Mouse (Mus musculus) lung, embryonic 14.5 days (tissue): ENCODE results near the gene Sec11a. TPM values are rescaled to one million over a fixed set of nuclear protein-coding genes. Genes with fewer than 3 reads are reported as not detected.

ENCODE experiments used
- ATAC-seq: fragments of 200-750 bp; cut with Nextera tagmentation; 2 replicates; pipeline ENCODE4 v1.8.0; 2017; ENCODE audit warnings: mild to moderate bottlenecking, moderate TSS enrichment, moderate library complexity; ENCODE audit not compliant: insufficient read depth
- DNase-seq: peaks from one replicate; pipeline ENCODE4 v3.0.0-alpha.2; 2015
- H3K27ac ChIP-seq: fragments of 300-500 bp; sonication (generic); 2 replicates; pipeline ENCODE4 v1.5.1; 2014; ENCODE audit warnings: low read depth, mild to moderate bottlenecking, moderate library complexity
- H3K27me3 ChIP-seq: fragments of 300-500 bp; sonication (generic); 2 replicates; pipeline ENCODE4 v1.6.1; 2014; ENCODE audit warnings: low read length, control low read depth; ENCODE audit not compliant: insufficient read depth
- H3K36me3 ChIP-seq: fragments of 300-500 bp; sonication (generic); 2 replicates; pipeline ENCODE4 v1.6.1; 2014; ENCODE audit warnings: control low read depth; ENCODE audit not compliant: insufficient read depth
- H3K4me1 ChIP-seq: fragments of 300-500 bp; sonication (generic); 2 replicates; pipeline ENCODE4 v1.6.1; 2014; ENCODE audit warnings: antibody characterized with exemption, control low read depth; ENCODE audit not compliant: insufficient read depth
- H3K4me2 ChIP-seq: fragments of 300-500 bp; sonication (generic); 2 replicates; pipeline ENCODE4 v1.6.1; 2014; ENCODE audit warnings: mild to moderate bottlenecking
- H3K4me3 ChIP-seq: fragments of 300-500 bp; sonication (generic); 2 replicates; pipeline ENCODE4 v1.5.1; 2014; ENCODE audit warnings: low read depth, low read length
- H3K9ac ChIP-seq: fragments of 300-500 bp; sonication (generic); 2 replicates; pipeline ENCODE4 v1.6.1; 2014
- H3K9me3 ChIP-seq: fragments of 300-500 bp; sonication (generic); 2 replicates; pipeline ENCODE4 v1.6.1; 2016; ENCODE audit warnings: low read depth, low read length, control low read depth
- CTCF ChIP-seq: IDR thresholded peaks from 2 replicates; pipeline ENCODE4 v1.5.1; 2016; ENCODE audit warnings: antibody characterized with exemption, low read depth
- WGBS: fragments of 180-500 bp; shearing (Covaris S2); extraction: QIAGEN DNeasy Blood & Tissue Kit; methylation state at CpG from one replicate; pipeline ENCODE4 v1.1.7; 2014; 5-methylcytosine and 5-hydroxymethylcytosine counted together
- polyA plus RNA-seq: library from polyadenylated mRNA; unstranded; fragments of >200 nt; fragmentation: Nextera tagmentation; extraction: Ambion mirVana; gene quantifications from 2 replicates; pipeline ENCODE4 v1.2.1, GENCODE M21; 2014

Gene Sec11a
- polyA plus RNA-seq, 1 experiment from 2014 or later, result 191 TPM

- ATAC-seq, result no peak
- 86% methylated on average over 5 of the region's 5 CpGs for WGBS
- Histone ChIP-seq H3K4me1 (no peaks in the 10 kb centered on the region), H3K4me3 (no peak overlapping the region), H3K27me3 (no peaks in the 10 kb centered on the region), H3K36me3 (no peaks in the 10 kb centered on the region), H3K27ac (no peak overlapping the region), H3K4me2 (no peak overlapping the region), H3K9me3 (no peaks in the 10 kb centered on the region), H3K9ac (no peak overlapping the region)
- DNase-seq, result no peak
- TF ChIP-seq CTCF, result no peak
These were observed 24.5 kb upstream of the Sec11a start for GRCm38 (mm10) chr7:80972082-80972481.

- no peak overlapping the region for H3K4me2 ChIP-seq
- no peak overlapping the region for H3K9ac ChIP-seq
- TF ChIP-seq CTCF, result no peak
- H3K4me3 ChIP-seq, result no peak overlapping the region
- H3K9me3 ChIP-seq, result no peaks in the 10 kb centered on the region
- no peaks in the 10 kb centered on the region for H3K27me3 ChIP-seq
- DNase-seq, result no peak
- WGBS, result 64% methylated on average over 2 of the region's 2 CpGs
- ATAC-seq, result no peak
- no peaks in the 10 kb centered on the region for H3K4me1 ChIP-seq
- H3K36me3 ChIP-seq, result no peaks in the 10 kb centered on the region
- H3K27ac ChIP-seq, result no peak overlapping the region
These were observed 23.8 kb upstream of the Sec11a start for GRCm38 (mm10) chr7:80971419-80971818.

- Histone ChIP-seq H3K27me3 (no peaks in the 10 kb centered on the region), H3K4me1 (no peaks in the 10 kb centered on the region), H3K36me3 (no peaks in the 10 kb centered on the region), H3K9ac (no peak overlapping the region), H3K4me2 (no peak overlapping the region), H3K4me3 (no peak overlapping the region), H3K9me3 (no peaks in the 10 kb centered on the region), H3K27ac (no peak overlapping the region)
- TF ChIP-seq CTCF, result no peak
- DNase-seq, result no peak
- WGBS, result 58% methylated on average over 3 of the region's 3 CpGs
- ATAC-seq, result no peak
These were observed 23.3 kb upstream of the Sec11a start for GRCm38 (mm10) chr7:80970913-80971312.

- Histone ChIP-seq H3K9me3 (no peaks in the 10 kb centered on the region), H3K27me3 (no peaks in the 10 kb centered on the region), H3K4me2 (no peak overlapping the region), H3K9ac (no peak overlapping the region), H3K27ac (no peak overlapping the region), H3K36me3 (no peaks in the 10 kb centered on the region), H3K4me1 (no peaks in the 10 kb centered on the region), H3K4me3 (no peak overlapping the region)
- WGBS, result 69% methylated on average over 6 of the region's 6 CpGs
- no peak for TF ChIP-seq CTCF
- DNase-seq (no peak), ATAC-seq (no peak)
These were observed 15.2 kb upstream of the Sec11a start for GRCm38 (mm10) chr7:80962799-80963198.

GRCm38 (mm10) chr7:80959003-80959402 lies 11.4 kb upstream of the Sec11a start:
- no peak overlapping the region for H3K4me3 ChIP-seq
- WGBS, result 78% methylated on average over 3 of the region's 3 CpGs
- no peaks in the 10 kb centered on the region for H3K4me1 ChIP-seq
- ATAC-seq (no peak), DNase-seq (no peak)
- no peaks in the 10 kb centered on the region for H3K9me3 ChIP-seq
- H3K4me2 ChIP-seq, result no peak overlapping the region
- no peak for TF ChIP-seq CTCF
- no peaks in the 10 kb centered on the region for H3K27me3 ChIP-seq
- H3K9ac ChIP-seq, result no peak overlapping the region
- no peak overlapping the region for H3K27ac ChIP-seq
- H3K36me3 ChIP-seq, result no peaks in the 10 kb centered on the region

GRCm38 (mm10) chr7:80956891-80957290 lies 9.3 kb upstream of the Sec11a start:
- no peak for TF ChIP-seq CTCF

GRCm38 (mm10) chr7:80954251-80954650 lies 6.7 kb upstream of the Sec11a start:
- H3K4me2 ChIP-seq, result no peak overlapping the region
- H3K27me3 ChIP-seq, result no peaks in the 10 kb centered on the region
- no peaks in the 10 kb centered on the region for H3K9me3 ChIP-seq
- WGBS, result 73% methylated on average over 2 of the region's 2 CpGs
- ATAC-seq, result no peak
- DNase-seq, result no peak
- TF ChIP-seq CTCF, result no peak
- no peak overlapping the region for H3K9ac ChIP-seq
- no peaks in the 10 kb centered on the region for H3K4me1 ChIP-seq
- H3K27ac ChIP-seq, result no peak overlapping the region
- H3K4me3 ChIP-seq, result no peak overlapping the region
- H3K36me3 ChIP-seq, result no peaks in the 10 kb centered on the region

More at GRCm38 (mm10) chr7:80956891-80957290, 9.3 kb upstream of the Sec11a start:
- H3K4me1 ChIP-seq, result no peaks in the 10 kb centered on the region
- H3K27ac ChIP-seq, result no peak overlapping the region
- no peak for ATAC-seq
- no peak overlapping the region for H3K4me3 ChIP-seq
- 65% methylated on average over 2 of the region's 2 CpGs for WGBS
- H3K9me3 ChIP-seq, result no peaks in the 10 kb centered on the region
- H3K4me2 ChIP-seq, result no peak overlapping the region
- H3K9ac ChIP-seq, result no peak overlapping the region
- H3K27me3 ChIP-seq, result no peaks in the 10 kb centered on the region
- DNase-seq, result no peak
- no peaks in the 10 kb centered on the region for H3K36me3 ChIP-seq

- H3K4me1 ChIP-seq, result no peaks in the 10 kb centered on the region
- no peaks in the 10 kb centered on the region for H3K36me3 ChIP-seq
- no peak for DNase-seq
- H3K4me2 ChIP-seq, result no peak overlapping the region
- no peaks in the 10 kb centered on the region for H3K9me3 ChIP-seq
- H3K27me3 ChIP-seq, result no peaks in the 10 kb centered on the region
- H3K9ac ChIP-seq, result no peak overlapping the region
- H3K27ac ChIP-seq, result no peak overlapping the region
- ATAC-seq, result no peak
- TF ChIP-seq CTCF, result no peak
- no peak overlapping the region for H3K4me3 ChIP-seq
- 60% methylated on average over 3 of the region's 3 CpGs for WGBS
These were observed 4.6 kb upstream of the Sec11a start for GRCm38 (mm10) chr7:80952140-80952539.
